Mouse (Mus musculus) neural tube, embryonic 13.5 days (tissue): ENCODE measurements around the gene Prr36. TPM values are rescaled to one million over a fixed set of nuclear protein-coding genes. Genes with fewer than 3 reads are reported as not detected.
"Not testable (repeated sequence)": the region's sequence is repeated elsewhere in the genome, so short reads cannot be mapped to it uniquely, and the experiment has no call there.

Experiments used
- ATAC-seq: fragments of 200-750 bp; cut with Nextera tagmentation; 2 replicates; pipeline ENCODE4 v1.8.0; 2017; ENCODE audit warnings: low read depth, mild to moderate bottlenecking, moderate TSS enrichment, moderate library complexity
- H3K27ac ChIP-seq: fragments of 300-500 bp; sonication (generic); replicated peaks from 2 replicates; pipeline ENCODE4 v1.5.1; 2015; ENCODE audit warnings: moderate library complexity, mild to moderate bottlenecking, inconsistent platforms
- H3K27me3 ChIP-seq: fragments of 300-500 bp; sonication (generic); 2 replicates; pipeline ENCODE4 v1.6.1; 2015; ENCODE audit warnings: mild to moderate bottlenecking, inconsistent platforms
- H3K36me3 ChIP-seq: fragments of 300-500 bp; sonication (generic); 2 replicates; pipeline ENCODE4 v1.6.1; 2015; ENCODE audit warnings: mild to moderate bottlenecking, inconsistent platforms
- H3K4me1 ChIP-seq: fragments of 300-500 bp; sonication (generic); replicated peaks from 2 replicates; pipeline ENCODE4 v1.6.1; 2015; ENCODE audit warnings: inconsistent platforms
- H3K4me2 ChIP-seq: fragments of 300-500 bp; sonication (generic); 2 replicates; pipeline ENCODE4 v1.6.1; 2015; ENCODE audit warnings: inconsistent platforms, mild to moderate bottlenecking, moderate library complexity
- H3K4me3 ChIP-seq: fragments of 300-500 bp; sonication (generic); 2 replicates; pipeline ENCODE4 v1.5.1; 2015; ENCODE audit warnings: mild to moderate bottlenecking, inconsistent platforms
- H3K9ac ChIP-seq: fragments of 300-500 bp; sonication (generic); 2 replicates; pipeline ENCODE4 v1.6.1; 2015; ENCODE audit warnings: moderate library complexity, mild to moderate bottlenecking, inconsistent platforms
- H3K9me3 ChIP-seq: fragments of 300-500 bp; sonication (generic); 2 replicates; pipeline ENCODE4 v1.6.1; 2016; ENCODE audit warnings: inconsistent platforms
- WGBS: fragments of 180-500 bp; shearing (Covaris S2); methylation state at CpG from one replicate; pipeline ENCODE4 v1.1.7; 2015; 5-methylcytosine and 5-hydroxymethylcytosine counted together
- polyA plus RNA-seq: library from polyadenylated mRNA; unstranded; fragments of >200 nt; fragmentation: Nextera tagmentation; extraction: Ambion mirVana; gene quantifications from 2 replicates; pipeline ENCODE4 v1.2.1, GENCODE M21; 2015

Gene Prr36
- polyA plus RNA-seq: 41.1 and 49.7 TPM in 2 replicates

- Histone ChIP-seq H3K4me3 (peak within 1 kb of the TSS; percentile 69), H3K4me2 (peak within 1 kb of the TSS; percentile 95), H3K9ac (peak within 1 kb of the TSS; percentile 94), H3K36me3 (peaks cover 10% of the 10 kb centered on the region), H3K9me3 (no peaks in the 10 kb centered on the region), H3K4me1 (peaks cover 46% of the 10 kb centered on the region), H3K27ac (peak within 1 kb of the TSS; percentile 96), H3K27me3 (peaks cover 10% of the 10 kb centered on the region; the same call in 1 of the 2 replicates)
- WGBS: under 1% methylated on average over 44 of the region's 44 CpGs
- ATAC-seq: peak; percentile 91
These were observed at the start of gene Prr36 for GRCm38 (mm10) chr8:4216791-4217621. Gene Prr36, minus strand, starts transcription at chr8:4217459.

GRCm38 (mm10) chr8:4265160-4265914 is 48.1 kb upstream of the Prr36 start:
- WGBS: 95% methylated on average over 15 of the region's 15 CpGs
- H3K36me3 ChIP-seq: peaks cover 99% of the 10 kb centered on the region
- H3K27me3 ChIP-seq: no peaks in the 10 kb centered on the region
- H3K9ac ChIP-seq: no peak overlapping the region
- H3K27ac ChIP-seq: no peak overlapping the region
- no peak for ATAC-seq
- no peak overlapping the region for H3K4me2 ChIP-seq
- no peaks in the 10 kb centered on the region for H3K4me1 ChIP-seq
- H3K9me3 ChIP-seq: no peaks in the 10 kb centered on the region
- no peak overlapping the region for H3K4me3 ChIP-seq

GRCm38 (mm10) chr8:4263105-4263791 is 46.0 kb upstream of the Prr36 start:
- Histone ChIP-seq H3K27me3 (no peaks in the 10 kb centered on the region), H3K36me3 (peaks cover 85% of the 10 kb centered on the region), H3K4me3 (no peak overlapping the region), H3K4me2 (no peak overlapping the region), H3K4me1 (peaks cover 10% of the 10 kb centered on the region), H3K9ac (no peak overlapping the region), H3K9me3 (no peaks in the 10 kb centered on the region), H3K27ac (no peak overlapping the region)
- WGBS: 91% methylated on average over 8 of the region's 8 CpGs
- ATAC-seq: no peak

- no peak overlapping the region for H3K4me3 ChIP-seq
- WGBS: 85% methylated on average over 4 of the region's 4 CpGs
- H3K4me2 ChIP-seq: peak overlapping the region; percentile 72; the same call in 1 of the 2 replicates
- no peak for ATAC-seq
- H3K27me3 ChIP-seq: no peaks in the 10 kb centered on the region
- no peaks in the 10 kb centered on the region for H3K9me3 ChIP-seq
- H3K4me1 ChIP-seq: peaks cover 37% of the 10 kb centered on the region
- peak overlapping the region; percentile 97 for H3K27ac ChIP-seq
- H3K9ac ChIP-seq: peak overlapping the region; percentile 89
- H3K36me3 ChIP-seq: peaks cover 75% of the 10 kb centered on the region
These were observed 42.5 kb upstream of the Prr36 start for GRCm38 (mm10) chr8:4259805-4260170.

- H3K4me2 ChIP-seq: peak within 1 kb of the TSS; percentile 72
- peak within 1 kb of the TSS; percentile 78 for H3K4me3 ChIP-seq
- ATAC-seq: peak; percentile 92
- H3K27me3 ChIP-seq: no peaks in the 10 kb centered on the region
- H3K9ac ChIP-seq: peak within 1 kb of the TSS; percentile 89
- peaks cover 75% of the 10 kb centered on the region for H3K36me3 ChIP-seq
- no peaks in the 10 kb centered on the region for H3K9me3 ChIP-seq
- peak within 1 kb of the TSS; percentile 97 for H3K27ac ChIP-seq
- peaks cover 41% of the 10 kb centered on the region for H3K4me1 ChIP-seq
- WGBS: 5% methylated on average over 33 of the region's 33 CpGs
These were observed 42.0 kb upstream of the Prr36 start, which contains the start of gene Ctxn1 for GRCm38 (mm10) chr8:4259125-4259804. Gene Ctxn1, minus strand, starts transcription at chr8:4259274.

GRCm38 (mm10) chr8:4258678-4259077 is 41.4 kb upstream of the Prr36 start:
- Histone ChIP-seq H3K4me1 (peaks cover 47% of the 10 kb centered on the region), H3K9ac (peak overlapping the region; percentile 89), H3K36me3 (peaks cover 70% of the 10 kb centered on the region), H3K27ac (peak overlapping the region; percentile 97), H3K27me3 (no peaks in the 10 kb centered on the region), H3K9me3 (no peaks in the 10 kb centered on the region), H3K4me2 (peak overlapping the region; percentile 72), H3K4me3 (peak overlapping the region; percentile 78)
- under 1% methylated on average over 32 of the region's 32 CpGs for WGBS
- ATAC-seq: peak; percentile 80

GRCm38 (mm10) chr8:4258233-4258632 is 41.0 kb upstream of the Prr36 start:
- peak; percentile 70 for ATAC-seq
- Histone ChIP-seq H3K9me3 (no peaks in the 10 kb centered on the region), H3K4me3 (peak overlapping the region; percentile 78), H3K4me2 (peak overlapping the region; percentile 72), H3K4me1 (peaks cover 49% of the 10 kb centered on the region), H3K9ac (peak overlapping the region; percentile 89), H3K36me3 (peaks cover 65% of the 10 kb centered on the region), H3K27me3 (no peaks in the 10 kb centered on the region), H3K27ac (peak overlapping the region; percentile 97)
- whole genome bisulfite sequencing: 2% methylated on average over 35 of the region's 35 CpGs

GRCm38 (mm10) chr8:4257350-4257749 is 40.1 kb upstream of the Prr36 start:
- Histone ChIP-seq H3K36me3 (peaks cover 56% of the 10 kb centered on the region), H3K9ac (peak overlapping the region; percentile 89), H3K9me3 (no peaks in the 10 kb centered on the region), H3K4me1 (peaks cover 53% of the 10 kb centered on the region), H3K27ac (peak overlapping the region; percentile 97), H3K4me3 (peak overlapping the region; percentile 78), H3K27me3 (no peaks in the 10 kb centered on the region), H3K4me2 (peak overlapping the region; percentile 72)
- ATAC-seq: no peak
- 62% methylated on average over 4 of the region's 4 CpGs for WGBS

- Histone ChIP-seq H3K4me1 (peaks cover 57% of the 10 kb centered on the region), H3K9ac (peak overlapping the region; percentile 89)
These were observed 39.7 kb upstream of the Prr36 start for GRCm38 (mm10) chr8:4256911-4257310.

GRCm38 (mm10) chr8:4255471-4255870 is 38.2 kb upstream of the Prr36 start:
- not testable (repeated sequence) for H3K27me3 ChIP-seq, ATAC-seq, H3K4me2 ChIP-seq, H3K9ac ChIP-seq, H3K9me3 ChIP-seq, H3K27ac ChIP-seq, H3K4me3 ChIP-seq
- Histone ChIP-seq H3K36me3 (peaks cover 39% of the 10 kb centered on the region), H3K4me1 (peaks cover 64% of the 10 kb centered on the region)
- 87% methylated on average over 7 of the region's 7 CpGs for WGBS

More at GRCm38 (mm10) chr8:4256911-4257310, 39.7 kb upstream of the Prr36 start:
- peak overlapping the region; percentile 72 for H3K4me2 ChIP-seq
- ATAC-seq: no peak
- H3K27ac ChIP-seq: peak overlapping the region; percentile 97
- WGBS: 57% methylated on average over 4 of the region's 4 CpGs
- H3K9me3 ChIP-seq: no peaks in the 10 kb centered on the region
- H3K36me3 ChIP-seq: peaks cover 52% of the 10 kb centered on the region
- no peaks in the 10 kb centered on the region for H3K27me3 ChIP-seq
- peak overlapping the region; percentile 78 for H3K4me3 ChIP-seq

GRCm38 (mm10) chr8:4254001-4254400 is 36.7 kb upstream of the Prr36 start:
- no peak for ATAC-seq
- 69% methylated on average over 6 of the region's 6 CpGs for WGBS
- peak overlapping the region; percentile 85 for H3K4me3 ChIP-seq
- no peaks in the 10 kb centered on the region for H3K27me3 ChIP-seq
- peak overlapping the region; percentile 90 for H3K9ac ChIP-seq
- peak overlapping the region; percentile 95 for H3K27ac ChIP-seq
- peaks cover 60% of the 10 kb centered on the region for H3K4me1 ChIP-seq
- peak overlapping the region; percentile 63 for H3K4me2 ChIP-seq
- no peaks in the 10 kb centered on the region for H3K9me3 ChIP-seq
- peaks cover 42% of the 10 kb centered on the region for H3K36me3 ChIP-seq
